Mouse (Mus musculus) brown adipose tissue, adult 24 weeks (tissue): ENCODE measurements at regions not wholly inside any gene's neighbourhood (a gene's known extent, or its start where the extent isn't known, plus 50 kb on each side); places are given as distances from the start of the nearest gene placed in this dataset.
A peak's percentile ranks its signal among the peaks of the same experiment; 100 is the strongest.

Source experiments
- H3K27ac ChIP-seq: fragments of 200-500 bp; replicated peaks from 2 replicates; pipeline ENCODE4 v1.5.1; 2012; ENCODE audit warnings: low read depth, mild to moderate bottlenecking, low read length
- H3K4me1 ChIP-seq: fragments of 200-500 bp; 2 replicates; pipeline ENCODE4 v1.6.1; 2012; ENCODE audit warnings: low read length, mixed read lengths; ENCODE audit not compliant: control insufficient read depth, insufficient read depth, insufficient read length
- H3K4me3 ChIP-seq: fragments of 200-500 bp; 2 replicates; pipeline ENCODE4 v1.5.1; 2012; ENCODE audit warnings: low read depth, mild to moderate bottlenecking, low read length, moderate library complexity; ENCODE audit not compliant: insufficient read depth

DNA sequence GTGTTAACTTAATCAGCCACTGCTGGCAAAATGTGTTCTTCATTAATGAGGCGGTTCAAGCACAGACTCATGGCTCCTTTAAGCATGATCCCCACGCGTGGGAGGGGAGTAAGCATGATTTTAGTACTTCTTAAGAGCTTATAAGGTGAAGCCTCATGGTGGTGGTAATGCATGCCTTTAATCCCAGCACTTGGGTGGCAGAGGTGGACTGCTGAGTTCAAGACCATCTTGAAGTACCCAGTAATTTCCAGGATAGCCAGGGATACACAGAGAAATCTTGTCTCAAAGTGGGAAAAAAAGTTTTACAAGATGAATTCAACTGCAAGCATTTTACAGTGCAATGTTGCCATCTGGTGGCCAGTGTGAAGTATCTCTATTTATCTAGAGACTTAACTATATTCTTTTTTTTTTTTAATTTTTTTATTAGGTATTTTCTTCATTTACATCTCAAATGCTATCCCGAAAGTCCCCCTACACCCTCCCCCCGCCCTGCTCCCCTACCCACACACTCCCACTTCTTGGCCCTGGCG is 105.4 kb upstream of the N6amt1 start:
- H3K4me1 ChIP-seq: no peaks in the 10 kb centered on the region
- H3K27ac ChIP-seq: no peak overlapping the region
- H3K4me3 ChIP-seq: no peak overlapping the region

DNA sequence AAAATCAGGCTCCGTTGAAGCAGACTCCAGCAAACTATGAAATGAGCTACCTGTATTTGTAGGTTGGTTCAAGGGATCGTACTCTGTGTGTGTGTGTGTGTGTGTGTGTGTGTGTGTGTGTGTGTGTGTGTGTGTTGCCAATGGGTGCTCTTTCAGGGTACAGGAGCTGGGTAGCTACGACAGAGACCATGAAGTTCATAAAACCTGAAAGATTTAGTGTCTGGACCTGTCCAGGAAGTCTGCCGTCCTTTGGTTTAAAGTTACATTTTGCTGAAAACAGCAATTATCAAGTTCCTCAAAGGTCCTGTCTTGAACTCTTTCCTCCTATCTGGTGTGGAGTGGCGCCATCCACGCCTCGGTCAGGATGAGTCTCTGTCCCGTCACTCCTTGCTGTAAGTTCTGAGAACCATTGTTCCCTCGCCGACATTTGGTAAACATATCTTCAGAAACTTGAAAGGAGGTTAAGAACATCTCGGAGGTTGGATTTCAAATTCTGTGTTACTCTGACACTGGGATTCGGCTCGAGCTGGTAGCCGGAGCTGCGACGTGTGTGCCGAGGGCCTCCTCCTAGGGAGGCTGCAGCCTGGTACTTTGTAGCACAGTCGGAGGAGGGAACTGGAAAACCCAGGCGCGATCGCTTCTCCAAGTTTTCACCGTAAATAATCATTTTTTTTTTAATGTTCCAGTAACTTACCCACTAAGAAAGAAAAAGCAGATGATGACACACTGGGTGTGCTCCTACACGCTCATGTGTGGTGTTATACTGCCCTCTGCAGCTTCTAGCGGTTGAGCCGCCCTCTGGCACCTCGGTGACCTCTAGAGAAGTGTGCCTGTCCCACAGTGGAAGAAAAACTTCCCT is 107.8 kb upstream of the N6amt1 start:
- peak overlapping the region; percentile 37 for H3K27ac ChIP-seq
- H3K4me1 ChIP-seq: no peaks in the 10 kb centered on the region
- H3K4me3 ChIP-seq: peak overlapping the region; percentile 56

DNA sequence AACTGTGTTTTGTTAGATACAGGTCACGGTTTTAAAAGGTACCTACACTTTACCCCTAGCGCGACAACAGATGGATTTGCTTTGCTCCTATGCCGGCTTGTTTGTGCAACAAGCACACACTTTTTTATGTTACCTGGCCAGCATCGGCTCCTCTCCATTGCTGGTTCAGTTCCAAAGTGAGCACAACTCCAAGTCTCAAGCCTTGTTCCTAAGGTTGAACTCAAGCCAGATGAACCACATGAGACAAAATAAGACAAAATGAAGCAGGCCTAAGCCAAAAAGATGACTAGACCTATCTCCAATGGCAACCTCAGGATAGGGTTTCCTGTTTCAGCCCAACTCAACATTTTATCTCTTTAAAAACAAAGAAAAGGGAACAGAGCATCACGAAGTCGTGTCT is 108.5 kb upstream of the N6amt1 start:
- no peak overlapping the region for H3K27ac ChIP-seq
- no peak overlapping the region for H3K4me3 ChIP-seq
- no peaks in the 10 kb centered on the region for H3K4me1 ChIP-seq

DNA sequence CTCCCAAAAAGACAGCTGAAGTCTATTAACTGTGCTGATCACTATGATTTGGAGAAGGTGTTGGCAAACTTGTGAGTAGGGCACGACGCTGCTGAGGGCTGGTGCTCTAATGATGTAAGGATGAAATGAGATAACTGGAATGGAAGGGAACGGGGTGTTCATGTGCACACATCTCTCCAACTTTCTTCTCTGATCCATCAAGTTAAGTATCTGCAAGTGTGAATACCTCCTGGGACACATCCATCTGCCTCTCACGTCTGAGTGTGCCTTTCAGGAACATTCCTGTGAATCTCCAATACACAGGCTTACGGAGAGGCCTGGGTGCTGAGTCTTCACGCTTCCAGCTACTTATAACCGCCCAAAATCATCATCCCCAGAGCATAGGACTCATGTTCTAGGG is 112.0 kb upstream of the N6amt1 start:
- no peak overlapping the region for H3K27ac ChIP-seq
- H3K4me3 ChIP-seq: no peak overlapping the region
- no peaks in the 10 kb centered on the region for H3K4me1 ChIP-seq

DNA sequence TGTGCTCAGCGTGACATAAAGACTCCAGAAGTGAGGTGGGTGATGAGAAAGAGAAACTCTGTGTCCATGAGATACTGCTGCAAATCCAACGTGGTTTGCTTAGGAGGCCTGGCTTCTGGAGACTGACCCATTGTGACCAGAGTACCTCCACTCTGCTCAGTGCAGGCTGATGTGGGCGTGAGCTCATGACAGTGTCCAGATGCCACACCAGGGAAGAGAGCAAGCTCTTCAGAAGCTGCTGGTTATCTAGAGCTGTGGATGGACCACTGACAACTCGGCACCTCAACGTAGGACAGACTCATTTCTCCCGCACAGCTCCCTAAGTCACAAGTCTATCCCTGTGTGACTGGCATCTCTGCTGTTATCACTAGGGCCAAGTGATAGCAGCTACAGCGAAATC is 114.9 kb upstream of the N6amt1 start:
- H3K4me1 ChIP-seq: no peaks in the 10 kb centered on the region
- H3K4me3 ChIP-seq: no peak overlapping the region
- no peak overlapping the region for H3K27ac ChIP-seq

DNA sequence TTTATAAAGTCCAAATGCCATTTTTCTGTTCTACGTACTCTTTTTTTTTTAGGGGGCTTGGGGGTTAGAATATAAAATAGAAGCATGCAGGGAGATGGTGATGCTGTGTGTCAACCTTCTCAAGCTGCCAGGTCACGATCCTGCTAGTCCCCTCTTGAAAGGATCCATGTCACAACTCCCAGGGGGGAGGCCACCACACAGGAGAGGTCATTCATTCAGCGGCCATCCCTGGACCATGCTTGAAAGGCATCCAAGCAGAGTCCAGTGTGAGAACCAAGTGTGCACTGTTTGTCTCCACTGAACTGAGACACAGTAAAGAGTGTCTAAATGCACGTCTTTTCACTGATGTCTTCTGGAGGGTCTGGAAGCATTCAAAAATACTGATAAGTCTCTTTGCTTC is 119.8 kb upstream of the N6amt1 start:
- H3K4me3 ChIP-seq: no peak overlapping the region
- H3K27ac ChIP-seq: no peak overlapping the region
- no peaks in the 10 kb centered on the region for H3K4me1 ChIP-seq

DNA sequence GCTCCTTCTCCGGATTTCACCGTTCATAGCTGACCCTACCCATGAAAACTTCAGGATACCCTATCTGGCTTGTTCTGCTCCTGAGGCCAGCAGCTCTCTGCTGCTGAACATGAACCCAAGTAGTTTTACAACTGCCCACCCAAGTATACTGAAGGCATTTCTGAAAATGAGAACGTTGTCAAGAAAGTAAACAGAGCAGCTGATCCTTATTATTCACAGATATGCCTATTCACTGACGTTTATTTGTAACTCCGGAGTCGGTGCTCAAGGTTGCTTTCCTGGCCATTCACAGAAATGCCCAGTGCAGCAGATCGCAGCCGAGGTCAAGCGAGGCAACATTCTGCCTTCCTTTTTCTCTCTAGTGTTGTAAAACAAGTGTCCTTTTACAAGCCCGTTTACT is 128.4 kb upstream of the N6amt1 start:
- Histone ChIP-seq H3K4me1 (no peaks in the 10 kb centered on the region), H3K4me3 (no peak overlapping the region), H3K27ac (no peak overlapping the region)

DNA sequence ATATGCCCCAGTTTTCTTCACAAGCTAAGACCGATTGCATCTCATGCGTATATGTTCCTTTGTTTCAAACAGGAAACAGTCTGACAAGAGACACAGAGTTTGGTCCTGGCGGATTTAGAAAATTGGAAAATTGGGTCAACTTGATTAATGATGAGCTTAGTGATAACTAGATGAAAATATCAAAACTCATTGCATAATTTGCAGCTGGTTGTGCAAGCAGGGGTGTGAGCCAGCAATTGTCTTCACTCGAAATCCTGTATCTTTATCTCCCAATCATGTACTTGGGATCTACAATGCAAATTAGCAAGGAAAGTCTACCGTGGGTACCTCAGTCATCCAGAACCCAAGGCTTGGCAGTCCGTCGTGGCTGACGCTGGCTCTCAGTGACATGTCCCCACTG is 128.9 kb upstream of the N6amt1 start:
- H3K4me1 ChIP-seq: no peaks in the 10 kb centered on the region
- H3K4me3 ChIP-seq: no peak overlapping the region
- no peak overlapping the region for H3K27ac ChIP-seq

DNA sequence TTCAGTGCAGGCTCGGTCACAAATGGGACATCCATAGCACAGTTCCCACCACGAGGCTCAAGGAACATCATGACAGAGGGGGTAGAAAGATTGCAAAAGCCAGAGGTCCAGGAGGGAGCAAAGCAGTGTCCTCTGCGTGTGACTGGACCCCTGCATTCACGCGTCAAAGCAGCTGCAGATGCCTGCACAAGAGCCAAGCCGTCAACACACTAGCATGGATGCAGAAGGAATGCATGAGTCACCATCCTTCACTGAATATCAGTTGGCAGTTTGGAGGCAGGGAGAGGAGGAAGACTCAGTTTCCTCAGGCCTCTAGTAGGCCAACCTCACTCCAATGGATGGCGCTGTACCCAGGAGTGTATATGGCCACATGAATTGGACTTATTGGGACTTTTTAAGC is 130.0 kb upstream of the N6amt1 start:
- Histone ChIP-seq H3K4me3 (no peak overlapping the region), H3K27ac (no peak overlapping the region), H3K4me1 (no peaks in the 10 kb centered on the region)

DNA sequence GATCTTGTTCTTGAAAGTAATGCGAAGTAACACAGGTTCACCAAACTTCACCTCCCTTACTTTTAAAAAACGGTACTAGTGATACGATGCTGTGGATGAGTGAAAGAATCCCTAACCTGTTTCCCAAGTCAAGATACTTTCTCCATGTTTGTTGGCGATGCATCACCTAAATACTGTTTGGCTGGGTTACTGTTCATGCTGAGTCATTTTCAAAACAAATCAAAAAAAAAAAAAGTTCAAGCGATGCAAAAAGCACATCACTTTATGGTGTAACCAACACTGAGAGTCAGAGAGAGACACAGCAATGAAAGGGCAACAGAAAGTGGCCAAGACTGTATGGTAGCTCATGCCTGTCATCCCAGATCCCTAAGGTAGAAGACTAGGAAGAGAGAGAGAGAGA is 133.4 kb upstream of the N6amt1 start:
- no peak overlapping the region for H3K27ac ChIP-seq
- H3K4me1 ChIP-seq: no peaks in the 10 kb centered on the region
- H3K4me3 ChIP-seq: no peak overlapping the region

DNA sequence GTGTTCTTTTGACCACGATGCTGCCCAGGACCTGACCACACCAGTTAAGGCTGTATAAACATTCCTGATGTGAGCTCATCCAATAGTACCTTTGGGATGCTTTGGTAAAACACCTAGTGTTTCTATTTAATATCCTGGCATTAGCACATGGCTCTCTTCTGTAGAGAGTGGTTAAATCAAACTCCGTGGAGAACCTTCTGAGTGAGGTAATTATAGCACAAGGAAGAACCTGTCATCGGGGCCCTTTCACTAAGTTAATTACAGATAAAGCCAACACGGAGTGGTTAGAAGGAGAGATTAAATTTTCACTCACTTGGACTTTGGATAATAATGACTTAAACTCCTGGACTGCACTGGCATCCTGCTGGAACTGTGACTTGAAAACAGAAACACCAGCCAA is 133.8 kb upstream of the N6amt1 start:
- Histone ChIP-seq H3K27ac (no peak overlapping the region), H3K4me3 (no peak overlapping the region), H3K4me1 (no peaks in the 10 kb centered on the region)

DNA sequence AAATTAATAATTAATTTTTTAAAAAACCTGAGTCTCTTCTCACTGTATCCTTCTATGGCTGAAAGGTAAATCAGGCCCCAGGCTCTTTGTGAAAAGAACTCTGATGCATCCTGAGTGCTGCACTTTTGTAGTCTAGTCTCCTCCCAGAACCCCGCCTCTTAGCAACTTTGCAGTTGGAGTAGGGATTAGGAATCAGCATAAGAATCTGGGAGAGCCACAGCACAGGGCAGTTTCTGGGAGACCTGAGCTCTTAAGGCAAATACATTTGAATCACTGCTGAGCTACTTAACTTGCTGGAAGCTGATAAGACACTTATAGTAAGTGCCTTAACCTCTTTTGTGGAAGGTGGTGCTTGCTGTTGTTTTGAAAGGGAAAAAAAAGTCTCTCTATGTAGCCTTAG is 146.1 kb upstream of the N6amt1 start:
- Histone ChIP-seq H3K4me3 (no peak overlapping the region), H3K4me1 (no peaks in the 10 kb centered on the region), H3K27ac (no peak overlapping the region)

DNA sequence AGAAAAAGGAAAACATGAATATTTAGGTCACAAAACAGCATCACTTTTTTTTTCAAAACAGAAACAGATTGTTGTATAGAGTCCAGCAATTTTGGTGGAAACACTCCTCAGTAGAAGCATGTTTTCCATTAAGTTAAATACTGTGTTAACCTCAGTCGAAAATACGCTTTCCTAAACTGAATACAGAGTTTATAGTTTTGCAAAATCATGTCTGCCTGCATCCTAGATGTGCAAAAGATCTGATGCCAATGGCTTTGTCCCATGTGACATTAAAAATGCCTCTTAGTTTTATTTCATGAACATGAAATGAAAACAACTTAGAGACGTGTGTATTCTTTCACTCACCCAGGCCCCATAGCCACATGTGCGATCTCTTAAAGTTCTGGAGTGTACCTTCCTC is 163.5 kb upstream of the N6amt1 start:
- Histone ChIP-seq H3K4me3 (no peak overlapping the region), H3K4me1 (no peaks in the 10 kb centered on the region), H3K27ac (no peak overlapping the region)

DNA sequence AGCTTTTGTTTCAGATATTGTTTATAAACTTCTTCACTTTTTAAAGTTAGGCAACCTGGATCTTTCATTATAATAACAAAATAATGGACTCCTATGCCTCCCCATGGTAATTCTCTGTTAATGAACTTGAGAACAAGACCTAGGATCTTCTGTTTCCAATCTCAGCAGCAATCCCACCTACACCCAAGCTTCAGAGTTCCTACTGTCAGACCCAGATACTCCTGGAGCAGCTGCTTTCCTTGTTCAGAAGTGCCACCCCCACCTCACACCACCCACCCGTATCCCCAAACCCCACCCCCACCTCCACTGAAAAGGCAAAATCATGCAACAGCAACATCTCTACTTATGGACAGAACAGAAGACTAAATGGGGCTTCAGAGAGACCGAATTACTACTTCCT is 165.2 kb upstream of the N6amt1 start:
- Histone ChIP-seq H3K4me3 (no peak overlapping the region), H3K4me1 (no peaks in the 10 kb centered on the region), H3K27ac (no peak overlapping the region)

DNA sequence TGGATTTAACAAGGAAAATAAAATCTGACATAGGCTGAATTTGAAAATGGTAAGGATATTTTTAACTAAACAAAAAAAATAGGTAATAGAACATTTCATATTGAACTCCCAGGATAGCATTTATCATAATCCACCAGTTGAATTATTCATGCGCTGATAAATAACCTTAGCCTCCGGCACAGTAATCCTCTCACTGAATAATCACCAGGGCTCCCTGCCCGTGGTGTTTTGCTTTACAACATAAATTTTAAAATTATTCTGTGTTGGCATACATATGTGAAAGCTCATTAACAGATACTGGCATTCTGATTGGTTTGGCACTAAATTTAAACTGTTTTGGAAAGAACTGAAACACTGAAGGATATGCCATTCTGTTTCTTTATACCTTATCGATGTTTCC is 181.6 kb upstream of the N6amt1 start:
- no peak overlapping the region for H3K27ac ChIP-seq
- H3K4me3 ChIP-seq: no peak overlapping the region
- no peaks in the 10 kb centered on the region for H3K4me1 ChIP-seq

DNA sequence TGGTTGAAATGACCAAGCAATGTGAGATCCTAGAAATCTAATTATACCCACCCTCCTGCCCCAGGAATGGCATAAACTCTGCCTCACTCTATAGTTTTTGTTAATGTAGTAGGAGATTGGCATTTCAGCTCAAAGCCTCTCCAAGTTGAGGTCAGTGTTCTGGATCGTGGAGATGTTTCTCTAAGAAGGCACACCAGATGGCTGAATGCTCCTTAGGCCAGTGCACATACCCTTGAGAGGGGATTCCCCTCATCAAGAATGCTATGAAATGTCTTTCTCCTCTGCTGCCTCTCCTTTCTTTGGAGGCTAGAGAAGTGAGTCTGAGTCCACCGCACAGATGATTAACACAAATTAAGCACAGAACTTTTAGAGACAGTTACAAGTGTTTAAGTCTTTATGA is 214.7 kb upstream of the N6amt1 start:
- Histone ChIP-seq H3K4me1 (no peaks in the 10 kb centered on the region), H3K4me3 (no peak overlapping the region)

More for the DNA sequence above, 214.7 kb upstream of the N6amt1 start:
- H3K27ac ChIP-seq: no peak overlapping the region
